Mouse (Mus musculus) embryo, embryonic 11.5 days (tissue): ENCODE measurements around the gene Cyp2u1.
A peak's percentile ranks its signal among the peaks of the same experiment; 100 is the strongest.

Source experiments
- DNase-seq: peaks from one replicate; pipeline ENCODE4 v3.0.0-alpha.2; 2012; ENCODE audit warnings: low read depth, low spot score

Gene Cyp2u1

GRCm38 (mm10) chr3:131255399-131255981 lies 47.5 kb downstream of the Cyp2u1 start:
- no peak for DNase-seq

- no peak for DNase-seq
These were observed 48.0 kb downstream of the Cyp2u1 start for GRCm38 (mm10) chr3:131254991-131255390.

GRCm38 (mm10) chr3:131251601-131252000 lies 51.4 kb downstream of the Cyp2u1 start:
- DNase-seq, result no peak

DNA sequence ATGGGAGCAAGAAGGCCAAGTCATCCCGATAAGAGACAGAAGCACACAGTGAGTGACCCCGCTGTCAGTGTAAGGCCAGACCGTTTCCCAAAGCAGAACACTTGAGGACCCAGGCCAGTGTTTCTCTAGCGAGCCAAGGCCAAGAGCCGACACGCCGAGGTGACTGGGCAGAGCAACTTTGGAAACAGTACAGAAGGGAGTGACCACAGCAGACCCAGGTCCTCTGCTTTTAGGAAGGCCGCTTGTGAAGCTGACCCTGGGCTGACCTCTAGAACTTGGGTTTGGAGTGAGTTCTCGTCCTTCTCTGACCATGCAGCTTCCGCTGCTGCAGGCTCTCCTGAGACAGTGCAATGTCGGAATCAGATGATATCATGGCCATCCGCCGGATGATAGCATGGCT lies 52.0 kb downstream of the Cyp2u1 start:
- no peak for DNase-seq

- DNase-seq, result no peak
These were observed 52.7 kb downstream of the Cyp2u1 start for GRCm38 (mm10) chr3:131250283-131250682.

DNA sequence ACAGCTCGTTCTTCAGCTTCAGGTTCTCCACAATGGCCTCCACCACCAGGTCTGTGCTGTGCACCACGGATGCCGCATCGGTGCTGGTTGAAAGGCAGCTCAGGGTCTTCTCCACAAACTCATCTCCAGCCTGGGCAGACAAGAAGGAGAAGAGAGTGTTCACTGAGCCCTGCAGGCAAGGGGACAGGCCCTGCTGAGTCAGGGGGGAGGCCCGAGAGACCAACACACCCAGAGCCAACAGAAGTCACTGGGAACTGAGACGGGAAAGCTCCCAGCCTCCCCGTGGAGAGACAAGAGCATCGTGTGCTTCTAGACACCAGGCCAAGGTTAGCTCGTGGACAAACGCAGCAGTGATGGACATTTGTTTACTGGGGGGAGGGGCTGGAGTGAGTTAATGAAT lies 54.6 kb downstream of the Cyp2u1 start:
- DNase-seq, result no peak

GRCm38 (mm10) chr3:131247851-131248250 lies 55.2 kb downstream of the Cyp2u1 start:
- no peak for DNase-seq

DNA sequence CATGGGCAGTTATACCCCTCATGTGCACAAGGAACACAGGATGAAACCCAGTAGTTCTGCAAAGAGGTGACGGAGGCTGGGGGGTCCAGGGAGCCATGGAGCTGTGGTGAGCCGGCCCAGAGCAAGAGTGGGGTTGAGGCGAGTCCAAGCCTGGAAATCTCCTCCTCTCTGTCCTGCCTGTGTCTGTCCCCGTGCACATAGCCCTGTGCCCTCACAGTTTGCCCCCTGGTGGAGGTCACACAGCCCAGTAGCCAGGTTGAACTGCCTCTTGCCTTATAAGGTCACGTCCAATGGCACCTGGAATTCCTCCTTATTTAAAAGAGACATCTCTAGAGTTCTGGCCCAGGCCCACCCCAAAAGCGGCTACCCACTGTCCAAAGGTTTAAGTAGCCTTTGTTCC lies 55.6 kb downstream of the Cyp2u1 start:
- DNase-seq, result no peak

DNA sequence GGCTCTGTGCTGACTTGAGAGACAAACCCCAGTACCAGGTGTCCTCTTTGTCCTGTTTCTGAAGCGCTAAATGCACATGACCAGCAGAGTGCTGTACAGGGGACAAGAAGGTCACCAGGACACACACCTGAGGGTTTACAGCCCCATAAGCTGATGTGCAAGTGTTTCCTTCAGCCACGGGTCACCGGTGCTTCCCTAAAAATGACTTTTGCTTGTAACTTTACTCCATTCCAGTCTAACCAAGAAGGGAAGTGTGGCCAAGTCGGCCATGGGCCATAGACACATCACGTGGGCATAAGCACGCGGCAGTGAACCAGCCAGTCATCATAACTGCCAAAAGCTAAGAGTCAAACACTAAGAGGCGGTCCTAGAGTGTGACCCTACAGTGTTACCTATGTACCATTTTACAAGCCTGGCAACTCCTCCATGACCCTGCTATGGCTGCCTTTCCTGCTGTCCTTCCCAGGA lies 56.4 kb downstream of the Cyp2u1 start:
- DNase-seq, result no peak

GRCm38 (mm10) chr3:131245766-131246578 lies 57.1 kb downstream of the Cyp2u1 start:
- DNase-seq, result peak; percentile 65
